Mouse (Mus musculus) liver (tissue): Measurements from ENCODE around the gene Gm3371.
"Not testable (repeated sequence)": the region's sequence is repeated elsewhere in the genome, so short reads cannot be mapped to it uniquely, and the experiment has no call there.

Experiments
- DNase-seq: peaks from one replicate; pipeline ENCODE4 v3.0.0-alpha.2; 2020; ENCODE audit warnings: mixed read lengths

Gene Gm3371

DNA sequence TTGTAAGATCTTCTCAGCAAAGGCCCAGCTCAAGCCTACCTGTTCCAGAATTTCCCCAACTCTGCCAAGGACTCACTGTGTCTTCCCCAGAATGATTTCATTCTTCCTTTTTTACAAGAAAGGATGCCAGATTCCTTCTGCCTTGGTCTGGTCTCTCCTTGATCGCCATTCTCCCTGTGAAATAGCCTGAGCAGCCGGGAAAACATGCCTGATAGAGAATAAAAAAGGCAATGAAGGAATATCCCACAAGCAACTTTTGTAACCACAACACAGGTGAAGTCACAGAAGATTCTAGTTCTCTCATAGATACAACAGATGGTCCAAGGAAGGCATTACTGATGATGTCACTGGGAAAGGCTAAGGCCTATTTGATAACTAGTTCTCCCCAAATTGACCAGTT is at the start of gene Gm3371:
Gm3371 (minus strand) TSS at position 101 of the 400 bp plus-strand sequence.
- DNase-seq: not testable (repeated sequence)

DNA sequence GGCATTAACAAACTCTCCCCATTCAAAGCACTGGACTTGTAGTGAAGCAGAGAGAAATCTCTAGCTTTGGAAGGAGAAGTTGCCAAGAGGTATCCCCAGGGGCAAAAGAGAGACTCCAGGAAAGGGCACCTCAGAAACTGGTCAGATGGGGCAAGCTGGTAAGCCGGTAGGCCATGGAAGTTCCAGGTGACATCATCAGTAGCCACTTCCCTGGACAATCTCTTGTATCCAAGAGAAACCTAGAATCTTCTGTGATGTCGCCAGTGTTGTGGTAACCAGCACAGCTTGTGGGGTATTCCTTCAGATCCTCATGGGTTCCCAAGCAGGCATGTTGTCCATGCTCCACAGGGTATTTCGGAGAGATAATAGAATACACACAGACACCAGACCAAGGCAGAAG is 22.8 kb upstream of the Gm3371 start, which contains the start of gene Gm8232:
Gm8232 (plus strand) TSS at position 301 of the 400 bp plus-strand sequence.
- not testable (repeated sequence) for DNase-seq

- DNase-seq: not testable (repeated sequence)
Observed at GRCm38 (mm10) chr14:44384233-44384632, 26.3 kb downstream of the Gm3371 start.

- DNase-seq: not testable (repeated sequence)
Observed at GRCm38 (mm10) chr14:44365057-44365456, 45.4 kb downstream of the Gm3371 start, which contains the start of gene Gm8229. Gene Gm8229, plus strand, starts transcription at chr14:44365357.

GRCm38 (mm10) chr14:44362301-44362700 is 48.2 kb downstream of the Gm3371 start:
- DNase-seq: not testable (repeated sequence)

DNA sequence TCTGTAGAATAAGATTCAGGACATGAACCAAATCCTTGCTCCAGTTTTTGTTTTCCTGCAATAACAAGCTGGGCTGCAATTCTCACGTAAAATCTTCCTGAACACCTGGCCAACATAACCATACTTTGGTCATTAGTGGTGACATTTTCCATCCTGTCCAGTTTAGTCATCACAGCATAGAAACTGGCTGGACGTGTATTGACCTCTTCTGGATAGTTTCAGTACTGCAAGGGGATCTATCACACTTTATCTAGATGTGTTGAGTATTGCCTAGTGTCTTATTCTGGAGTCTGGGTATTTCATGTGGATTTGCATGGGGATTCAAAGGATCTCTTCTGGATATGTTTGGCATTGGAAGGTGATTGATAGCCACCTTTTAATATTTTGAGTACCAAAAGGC is 49.1 kb downstream of the Gm3371 start:
- DNase-seq: not testable (repeated sequence)
